Mouse (Mus musculus) lung, postnatal 0 days (tissue): ENCODE results near the gene Irf4.

Source experiments
- CTCF ChIP-seq: IDR thresholded peaks from 2 replicates; pipeline ENCODE4 v1.5.1; 2016; ENCODE audit warnings: antibody characterized with exemption, mild to moderate bottlenecking
- EP300 ChIP-seq: IDR thresholded peaks from 2 replicates; pipeline ENCODE4 v1.6.1; 2016; ENCODE audit warnings: antibody characterized with exemption, mild to moderate bottlenecking, control low read depth

DNA sequence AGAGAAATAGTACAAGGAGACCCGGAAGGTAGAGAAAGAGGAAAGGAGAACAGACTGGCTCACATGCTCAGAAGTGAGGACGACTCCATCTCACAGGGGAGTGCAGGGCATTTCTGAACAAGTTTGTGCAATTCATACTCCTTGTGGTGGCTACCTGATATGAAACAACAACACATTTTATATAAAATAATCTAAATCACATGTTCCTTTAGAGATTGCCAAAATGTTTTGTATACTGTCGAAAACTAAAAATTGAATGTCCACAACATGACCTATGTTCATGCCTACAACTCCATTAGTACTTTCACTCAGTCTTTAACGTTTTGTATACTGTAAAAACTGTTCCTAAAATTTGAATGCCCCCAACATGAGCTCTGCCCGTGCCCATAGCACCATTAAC, 7.9 kb upstream of the Irf4 start:
- TF ChIP-seq EP300 (no peak), CTCF (no peak)
